Mouse (Mus musculus) spleen, adult 2 months (tissue): ENCODE data around the gene Mtcl1. TPM values are rescaled to one million over a fixed set of nuclear protein-coding genes. Genes with fewer than 3 reads are reported as not detected.

ENCODE experiments used
- DNase-seq, 2 experiments: peaks; one replicate each; pipeline versions ENCODE4 v3.0.0 to v3.0.0-alpha.2; 2012 to 2021; ENCODE audit warnings: low spot score in 2 of 2, low read depth in 1 of 2
- H3K27ac ChIP-seq: fragments of 200-500 bp; 2 replicates; pipeline ENCODE4 v1.5.1; 2012; ENCODE audit warnings: low read length, inconsistent platforms; ENCODE audit not compliant: insufficient read depth
- H3K27me3 ChIP-seq: fragments of 200-500 bp; 2 replicates; pipeline ENCODE4 v1.6.1; 2012; ENCODE audit warnings: mild to moderate bottlenecking, moderate library complexity, low read length, inconsistent platforms; ENCODE audit not compliant: control insufficient read depth, insufficient read depth
- H3K36me3 ChIP-seq: fragments of 200-500 bp; 2 replicates; pipeline ENCODE4 v1.6.1; 2012; ENCODE audit warnings: mild to moderate bottlenecking, low read length, inconsistent platforms; ENCODE audit not compliant: control insufficient read depth, insufficient read depth
- H3K4me1 ChIP-seq: fragments of 200-500 bp; 2 replicates; pipeline ENCODE4 v1.6.1; 2011; ENCODE audit warnings: inconsistent platforms; ENCODE audit not compliant: control insufficient read depth, insufficient read depth, insufficient read length
- H3K4me3 ChIP-seq: fragments of 200-500 bp; 2 replicates; pipeline ENCODE4 v1.5.1; 2011; ENCODE audit warnings: mild to moderate bottlenecking, inconsistent platforms; ENCODE audit not compliant: insufficient read depth, insufficient read length; ENCODE audit errors: extremely low read depth
- CTCF ChIP-seq: fragments of 200-500 bp; IDR thresholded peaks from 2 replicates; pipeline ENCODE4 v1.5.1; 2011; ENCODE audit warnings: mild to moderate bottlenecking, inconsistent platforms; ENCODE audit not compliant: insufficient read depth, insufficient read length, insufficient replicate concordance; ENCODE audit errors: extremely low read depth
- POLR2A ChIP-seq: fragments of 200-500 bp; IDR thresholded peaks from 2 replicates; pipeline ENCODE4 v1.6.1; 2011; ENCODE audit warnings: low read depth, low read length, inconsistent platforms
- WGBS: fragments of 180-500 bp; shearing (Covaris S2); methylation state at CpG from one replicate; pipeline ENCODE4 v1.1.7; 2018; 5-methylcytosine and 5-hydroxymethylcytosine counted together
- polyA plus RNA-seq: library from polyadenylated mRNA; depleted of rRNA; stranded (reverse); fragments of >200 nt; gene quantifications from 2 replicates; pipeline ENCODE4 v1.2.3, GENCODE M21; 2012

The Mtcl1 gene
- polyA plus RNA-seq, 1 experiment, result 0.08 TPM

- Histone ChIP-seq H3K4me1 (no peaks in the 10 kb centered on the region), H3K36me3 (no peaks in the 10 kb centered on the region), H3K27me3 (no peaks in the 10 kb centered on the region), H3K27ac (no peak overlapping the region), H3K4me3 (no peak overlapping the region)
- TF ChIP-seq CTCF, result no peak
- no peak for TF ChIP-seq POLR2A
- 80% methylated on average over 8 of the region's 8 CpGs for WGBS
- DNase-seq, result no peak
Measured at GRCm38 (mm10) chr17:66419421-66419820, 30.1 kb downstream of the Mtcl1 start.

GRCm38 (mm10) chr17:66417748-66418147 lies 31.8 kb downstream of the Mtcl1 start:
- Histone ChIP-seq H3K27ac (no peak overlapping the region), H3K27me3 (no peaks in the 10 kb centered on the region), H3K36me3 (no peaks in the 10 kb centered on the region), H3K4me1 (no peaks in the 10 kb centered on the region), H3K4me3 (no peak overlapping the region)
- no peak for DNase-seq
- TF ChIP-seq POLR2A (no peak), CTCF (no peak)
- 82% methylated on average over 4 of the region's 4 CpGs for WGBS

- H3K36me3 ChIP-seq, result no peaks in the 10 kb centered on the region
- H3K27ac ChIP-seq, result no peak overlapping the region
- WGBS, result 43% methylated on average over 5 of the region's 5 CpGs
- no peak overlapping the region for H3K4me3 ChIP-seq
- no peak for DNase-seq
- no peaks in the 10 kb centered on the region for H3K27me3 ChIP-seq
- H3K4me1 ChIP-seq, result no peaks in the 10 kb centered on the region
- no peak for TF ChIP-seq CTCF
- no peak for TF ChIP-seq POLR2A
Measured at GRCm38 (mm10) chr17:66417329-66417728, 32.2 kb downstream of the Mtcl1 start.

- Histone ChIP-seq H3K27ac (no peak overlapping the region), H3K4me3 (no peak overlapping the region), H3K4me1 (no peaks in the 10 kb centered on the region), H3K27me3 (no peaks in the 10 kb centered on the region), H3K36me3 (no peaks in the 10 kb centered on the region)
- 8% methylated on average over 14 of the region's 14 CpGs for WGBS
- TF ChIP-seq POLR2A, result no peak
- no peak for TF ChIP-seq CTCF
- no peak for DNase-seq
Measured at GRCm38 (mm10) chr17:66416841-66417313, 32.7 kb downstream of the Mtcl1 start.

GRCm38 (mm10) chr17:66416436-66416835 lies 33.1 kb downstream of the Mtcl1 start:
- Histone ChIP-seq H3K4me3 (no peak overlapping the region), H3K36me3 (no peaks in the 10 kb centered on the region), H3K27me3 (no peaks in the 10 kb centered on the region), H3K4me1 (no peaks in the 10 kb centered on the region), H3K27ac (no peak overlapping the region)
- no peak for DNase-seq
- 69% methylated on average over 7 of the region's 7 CpGs for WGBS
- no peak for TF ChIP-seq POLR2A
- no peak for TF ChIP-seq CTCF

GRCm38 (mm10) chr17:66414331-66414730 lies 35.2 kb downstream of the Mtcl1 start:
- H3K27me3 ChIP-seq, result no peaks in the 10 kb centered on the region
- H3K27ac ChIP-seq, result no peak overlapping the region
- 78% methylated on average over 1 of the region's 1 CpGs for WGBS
- no peaks in the 10 kb centered on the region for H3K36me3 ChIP-seq
- H3K4me3 ChIP-seq, result no peak overlapping the region
- DNase-seq, result no peak
- TF ChIP-seq POLR2A, result no peak
- no peak for TF ChIP-seq CTCF
- no peaks in the 10 kb centered on the region for H3K4me1 ChIP-seq

GRCm38 (mm10) chr17:66412155-66412970 lies 37.2 kb downstream of the Mtcl1 start:
- H3K36me3 ChIP-seq, result no peaks in the 10 kb centered on the region
- no peaks in the 10 kb centered on the region for H3K27me3 ChIP-seq
- no peak for TF ChIP-seq CTCF
- no peak for TF ChIP-seq POLR2A
- no peak overlapping the region for H3K4me3 ChIP-seq
- DNase-seq, result no peak
- WGBS, result 86% methylated on average over 12 of the region's 12 CpGs
- H3K27ac ChIP-seq, result no peak overlapping the region
- no peaks in the 10 kb centered on the region for H3K4me1 ChIP-seq
